Mouse (Mus musculus) hindbrain, embryonic 11.5 days (tissue): ENCODE measurements at regions not wholly inside any gene's neighbourhood (a gene's known extent, or its start where the extent isn't known, plus 50 kb on each side); places are given as distances from the start of the nearest gene placed in this dataset.
A peak's percentile ranks its signal among the peaks of the same experiment; 100 is the strongest.

Source experiments
- ATAC-seq: fragments of 200-750 bp; cut with Nextera tagmentation; 2 replicates; pipeline ENCODE4 v1.8.0; 2017; ENCODE audit warnings: mild to moderate bottlenecking, moderate TSS enrichment, moderate library complexity; ENCODE audit not compliant: low FRiP score
- DNase-seq: peaks from one replicate; pipeline ENCODE4 v3.0.0-alpha.2; 2015; ENCODE audit warnings: low spot score
- H3K27ac ChIP-seq: fragments of 300-500 bp; sonication (generic); 2 replicates; pipeline ENCODE4 v1.5.1; 2014; ENCODE audit warnings: mild to moderate bottlenecking, low read depth, low read length
- H3K27me3 ChIP-seq: fragments of 300-500 bp; sonication (generic); 2 replicates; pipeline ENCODE4 v1.6.1; 2014; ENCODE audit warnings: mild to moderate bottlenecking, low read length, moderate library complexity, mixed read lengths; ENCODE audit not compliant: control insufficient read depth, insufficient read depth
- H3K36me3 ChIP-seq: fragments of 300-500 bp; sonication (generic); 2 replicates; pipeline ENCODE4 v1.6.1; 2014; ENCODE audit warnings: mild to moderate bottlenecking, low read length, moderate library complexity, mixed read lengths; ENCODE audit not compliant: control insufficient read depth, insufficient read depth
- H3K4me1 ChIP-seq: fragments of 300-500 bp; sonication (generic); replicated peaks from 2 replicates; pipeline ENCODE4 v1.6.1; 2014; ENCODE audit warnings: low read length, mixed read lengths; ENCODE audit not compliant: control insufficient read depth, insufficient read depth
- H3K4me2 ChIP-seq: fragments of 300-500 bp; sonication (generic); replicated peaks from 2 replicates; pipeline ENCODE4 v1.6.1; 2014; ENCODE audit warnings: mild to moderate bottlenecking, low read depth, low read length
- H3K4me3 ChIP-seq: fragments of 300-500 bp; sonication (generic); 2 replicates; pipeline ENCODE4 v1.5.1; 2014; ENCODE audit warnings: low read depth, low read length
- H3K9ac ChIP-seq: fragments of 300-500 bp; sonication (generic); 2 replicates; pipeline ENCODE4 v1.6.1; 2014; ENCODE audit warnings: low read depth, low read length
- H3K9me3 ChIP-seq: fragments of 300-500 bp; sonication (generic); 2 replicates; pipeline ENCODE4 v1.6.1; 2016; ENCODE audit warnings: low read length; ENCODE audit not compliant: control insufficient read depth
- WGBS: fragments of 180-500 bp; shearing (Covaris S2); extraction: QIAGEN DNeasy Blood & Tissue Kit; methylation state at CpG from one replicate; pipeline ENCODE4 v1.1.7; 2014; 5-methylcytosine and 5-hydroxymethylcytosine counted together

DNA sequence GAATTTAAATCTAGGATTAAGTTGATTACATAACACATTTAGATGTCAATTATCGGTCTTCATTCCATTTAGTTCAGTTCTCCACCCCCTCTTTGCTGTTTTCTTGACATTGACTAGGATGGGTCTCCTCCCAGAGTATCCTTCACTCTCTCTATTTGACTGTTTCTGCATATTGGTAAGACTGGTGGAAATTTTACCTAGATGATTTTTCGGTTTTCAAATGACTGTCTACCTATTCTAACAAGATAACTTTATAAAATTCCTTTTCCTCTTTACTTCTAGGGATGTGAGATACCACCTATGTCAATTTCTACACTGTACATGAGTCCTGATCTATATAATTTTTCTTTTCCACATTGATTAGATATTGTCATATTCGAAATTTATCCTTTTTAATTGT, 142.4 kb upstream of the Ccdc54 start:
- no peak overlapping the region for H3K4me3 ChIP-seq
- H3K9me3 ChIP-seq, result no peaks in the 10 kb centered on the region
- H3K4me1 ChIP-seq, result no peaks in the 10 kb centered on the region
- WGBS, result 92% methylated on average over 3 of the region's 3 CpGs
- no peaks in the 10 kb centered on the region for H3K36me3 ChIP-seq
- ATAC-seq (no peak), DNase-seq (no peak)
- H3K27ac ChIP-seq, result no peak overlapping the region
- H3K27me3 ChIP-seq, result no peaks in the 10 kb centered on the region
- no peak overlapping the region for H3K9ac ChIP-seq
- H3K4me2 ChIP-seq, result no peak overlapping the region

DNA sequence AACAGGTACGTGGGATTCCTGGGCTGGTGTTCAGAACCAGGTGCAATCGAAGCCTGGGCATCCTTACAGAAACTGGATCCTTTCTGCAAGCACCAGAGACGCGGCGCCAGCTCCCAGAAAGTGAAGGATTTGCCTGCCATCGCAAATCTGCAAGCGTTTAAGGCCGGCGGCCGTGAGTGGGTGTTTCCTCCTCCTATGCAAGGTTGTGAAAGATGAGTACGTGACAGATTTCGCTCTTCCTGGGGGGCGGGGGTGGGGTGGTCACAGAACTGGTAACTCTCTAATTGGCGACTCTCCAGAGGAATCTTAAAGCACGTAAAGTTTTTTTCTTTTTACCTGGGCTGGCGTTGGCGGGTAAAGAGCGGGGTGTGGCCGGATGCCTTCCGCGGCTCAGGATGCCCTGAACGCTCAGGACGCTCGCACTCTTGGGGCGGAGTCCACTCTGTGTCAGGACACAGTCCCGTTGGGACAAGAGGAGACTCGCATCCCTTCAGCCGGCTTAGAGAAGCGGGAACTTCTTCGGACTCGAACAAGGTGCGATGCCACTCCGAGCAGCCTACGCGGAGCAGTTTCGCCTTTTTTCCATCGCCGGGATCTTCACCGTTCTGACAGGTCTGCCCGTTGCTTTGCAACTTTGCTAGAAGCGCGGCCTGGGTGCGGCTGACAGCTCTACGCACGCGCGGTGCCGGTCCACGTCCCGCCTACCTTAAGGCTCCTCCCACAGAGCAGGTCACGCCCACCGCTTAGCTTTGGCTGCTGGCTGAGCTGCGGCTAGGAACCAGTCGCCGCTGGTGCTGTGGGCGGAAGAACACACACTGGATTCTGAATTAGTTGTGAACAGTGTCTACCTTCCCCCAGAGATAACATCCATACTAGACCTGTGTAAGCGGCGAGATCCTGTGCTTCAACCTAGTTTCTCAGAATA, 141.4 kb upstream of the Ccdc54 start:
- Histone ChIP-seq H3K4me3 (peak overlapping the region; percentile 63), H3K9ac (peak overlapping the region; percentile 61), H3K9me3 (no peaks in the 10 kb centered on the region), H3K27ac (no peak overlapping the region), H3K36me3 (no peaks in the 10 kb centered on the region), H3K4me1 (no peaks in the 10 kb centered on the region), H3K27me3 (no peaks in the 10 kb centered on the region), H3K4me2 (peak overlapping the region; percentile 57)
- ATAC-seq (peak; percentile 96), DNase-seq (peak; percentile 91)
- WGBS, result under 1% methylated on average over 58 of the region's 58 CpGs

DNA sequence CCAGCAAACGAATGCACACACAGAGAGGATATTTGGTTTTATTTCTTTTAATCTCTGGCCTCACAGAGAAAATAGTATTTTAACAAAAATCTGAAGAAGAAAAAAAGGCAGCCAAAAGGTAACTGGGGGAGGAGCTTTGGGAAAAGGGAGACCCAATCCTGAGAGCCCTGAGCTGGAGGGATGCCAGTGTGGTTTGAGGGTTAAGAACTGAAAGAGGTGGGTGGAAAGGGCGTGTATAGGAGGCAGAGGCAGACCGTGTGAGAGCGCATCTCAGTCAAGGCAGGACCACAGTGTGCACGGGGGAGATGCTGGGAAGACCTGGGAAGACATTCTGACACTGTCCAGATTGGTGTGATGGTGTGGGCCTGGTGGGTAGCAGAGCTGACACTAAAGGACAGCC, 138.4 kb upstream of the Ccdc54 start:
- ATAC-seq (no peak), DNase-seq (no peak)
- Histone ChIP-seq H3K4me1 (no peaks in the 10 kb centered on the region), H3K27ac (no peak overlapping the region), H3K9me3 (no peaks in the 10 kb centered on the region), H3K27me3 (no peaks in the 10 kb centered on the region), H3K36me3 (no peaks in the 10 kb centered on the region), H3K9ac (no peak overlapping the region), H3K4me2 (no peak overlapping the region), H3K4me3 (no peak overlapping the region)
- WGBS, result 72% methylated on average over 5 of the region's 5 CpGs

DNA sequence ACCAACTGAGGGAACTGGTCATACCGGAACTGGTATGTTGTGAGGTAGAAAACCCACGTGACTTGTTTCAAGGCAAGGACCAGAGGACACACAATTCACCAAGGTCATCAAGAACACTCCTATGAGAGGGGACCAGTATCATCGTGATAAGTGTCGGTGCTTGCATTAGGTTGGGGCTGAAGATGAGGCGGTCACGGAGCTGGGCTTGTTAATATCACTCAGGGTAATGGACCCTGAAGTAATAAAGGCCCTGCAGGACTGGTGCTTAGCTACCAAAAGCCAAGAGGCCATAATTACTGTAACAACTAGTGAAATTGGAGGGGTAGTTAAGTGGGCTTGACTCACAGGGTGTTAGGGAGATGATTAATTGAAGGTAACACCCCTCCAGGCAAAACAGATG, 132.2 kb upstream of the Ccdc54 start:
- no peak overlapping the region for H3K4me3 ChIP-seq
- no peaks in the 10 kb centered on the region for H3K36me3 ChIP-seq
- peak; percentile 25; the same call in 1 of the 2 replicates for ATAC-seq
- no peak overlapping the region for H3K9ac ChIP-seq
- H3K27me3 ChIP-seq, result no peaks in the 10 kb centered on the region
- no peak overlapping the region for H3K4me2 ChIP-seq
- 89% methylated on average over 6 of the region's 6 CpGs for WGBS
- DNase-seq, result no peak
- H3K27ac ChIP-seq, result no peak overlapping the region
- H3K9me3 ChIP-seq, result no peaks in the 10 kb centered on the region
- H3K4me1 ChIP-seq, result no peaks in the 10 kb centered on the region

DNA sequence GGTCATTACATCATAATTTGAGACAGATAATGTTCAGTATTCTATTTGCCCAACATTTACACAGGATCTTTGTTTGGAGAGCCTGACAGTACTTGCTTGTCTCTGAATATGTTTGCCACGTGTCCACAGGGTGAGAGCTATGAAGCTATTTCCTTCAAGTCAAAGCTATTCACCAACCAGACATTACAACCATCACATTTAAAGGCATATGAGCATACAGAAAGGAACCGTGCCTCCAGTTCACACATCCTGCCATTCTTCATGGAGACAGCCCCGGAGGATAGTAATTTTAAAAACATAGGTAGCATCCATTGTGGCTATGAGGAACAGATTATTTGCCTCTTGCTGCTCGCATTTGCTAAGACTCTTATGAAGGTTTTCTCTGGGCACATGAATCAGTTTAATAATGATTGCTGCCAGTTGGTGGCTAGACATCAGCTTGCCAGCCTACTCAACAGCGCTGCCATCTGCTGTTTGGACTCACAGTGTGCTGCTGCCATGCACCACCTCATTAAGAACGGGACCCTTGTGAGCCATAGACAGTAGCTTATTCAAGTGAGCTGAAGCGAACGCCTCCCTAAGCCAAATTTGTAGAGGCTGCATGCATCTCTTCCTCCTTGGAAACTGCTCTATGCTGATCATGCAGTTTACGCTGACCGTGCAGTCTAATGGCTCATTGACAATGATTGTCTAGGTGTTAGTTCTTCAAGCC, 126.5 kb upstream of the Ccdc54 start:
- Histone ChIP-seq H3K36me3 (no peaks in the 10 kb centered on the region), H3K27ac (no peak overlapping the region), H3K4me2 (no peak overlapping the region), H3K9ac (no peak overlapping the region), H3K27me3 (no peaks in the 10 kb centered on the region), H3K4me3 (no peak overlapping the region), H3K9me3 (no peaks in the 10 kb centered on the region), H3K4me1 (no peaks in the 10 kb centered on the region)
- WGBS, result 63% methylated on average over 10 of the region's 10 CpGs
- DNase-seq (peak; percentile 34), ATAC-seq (peak; percentile 51)

DNA sequence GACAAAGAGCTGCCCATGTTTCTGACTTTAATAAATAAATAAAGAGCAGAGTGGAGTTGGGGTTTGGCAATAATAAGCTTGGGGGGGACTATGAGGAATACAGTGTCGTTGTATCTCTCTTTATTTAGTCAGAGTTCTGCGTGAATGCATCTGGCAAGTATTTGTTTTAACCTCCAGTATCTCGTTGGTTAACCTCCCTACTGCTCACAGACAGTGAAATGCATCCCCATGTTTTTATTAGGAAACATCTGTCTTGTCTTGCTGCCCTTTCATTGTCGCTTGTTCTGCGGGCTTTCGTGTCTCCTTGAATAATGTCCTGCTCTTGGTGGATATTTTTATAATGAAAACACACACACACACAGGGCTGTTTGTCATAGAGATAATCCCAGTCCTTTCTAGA, 118.8 kb upstream of the Ccdc54 start:
- H3K4me3 ChIP-seq, result no peak overlapping the region
- DNase-seq (no peak), ATAC-seq (no peak)
- no peaks in the 10 kb centered on the region for H3K4me1 ChIP-seq
- H3K36me3 ChIP-seq, result no peaks in the 10 kb centered on the region
- no peak overlapping the region for H3K4me2 ChIP-seq
- no peaks in the 10 kb centered on the region for H3K27me3 ChIP-seq
- H3K9ac ChIP-seq, result no peak overlapping the region
- no peaks in the 10 kb centered on the region for H3K9me3 ChIP-seq
- 64% methylated on average over 6 of the region's 6 CpGs for WGBS
- H3K27ac ChIP-seq, result no peak overlapping the region

DNA sequence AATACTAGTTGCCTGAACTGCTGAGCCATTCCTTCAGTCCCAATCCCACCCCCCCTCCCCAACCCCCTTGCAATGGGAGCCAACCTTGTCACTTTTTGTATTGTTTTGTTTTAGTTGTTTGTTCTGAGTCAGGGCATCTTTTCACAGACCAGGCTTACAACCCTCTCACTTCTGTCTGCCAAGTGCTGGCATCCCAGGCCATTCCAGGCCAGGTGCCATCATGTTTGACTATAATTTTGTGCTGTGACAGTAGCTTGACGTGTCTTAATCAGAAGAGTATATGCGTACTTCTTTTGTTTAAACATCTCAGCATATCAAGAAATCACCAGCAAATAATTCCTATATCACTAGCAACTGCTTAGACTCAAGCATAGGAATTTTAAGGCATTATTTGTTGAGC, 117.0 kb upstream of the Ccdc54 start:
- no peaks in the 10 kb centered on the region for H3K27me3 ChIP-seq
- DNase-seq, result no peak
- no peak overlapping the region for H3K4me3 ChIP-seq
- no peak overlapping the region for H3K4me2 ChIP-seq
- H3K36me3 ChIP-seq, result no peaks in the 10 kb centered on the region
- no peak overlapping the region for H3K9ac ChIP-seq
- no peak for ATAC-seq
- WGBS, result 90% methylated on average over 2 of the region's 2 CpGs
- no peaks in the 10 kb centered on the region for H3K4me1 ChIP-seq
- H3K27ac ChIP-seq, result no peak overlapping the region
- H3K9me3 ChIP-seq, result no peaks in the 10 kb centered on the region

DNA sequence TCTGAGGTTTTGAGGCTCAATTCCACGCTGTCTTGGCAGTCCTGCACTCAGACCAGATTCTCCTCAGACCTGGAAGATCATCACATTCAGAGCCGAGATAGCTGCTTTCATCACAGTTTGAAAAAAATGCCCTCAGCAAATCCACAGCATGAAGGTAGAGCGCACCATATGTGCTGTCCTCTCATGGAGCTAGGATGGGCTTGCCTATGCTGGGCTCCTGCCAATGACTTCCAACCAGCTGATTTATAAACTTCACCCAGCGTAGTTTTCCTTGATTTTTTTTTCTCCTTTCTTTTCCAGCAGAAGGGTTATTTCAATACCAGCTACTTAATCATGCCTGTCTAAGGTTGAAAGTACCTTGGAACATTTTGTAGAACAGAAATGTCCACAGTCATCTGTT, 115.0 kb upstream of the Ccdc54 start:
- DNase-seq, result no peak
- Histone ChIP-seq H3K27ac (no peak overlapping the region), H3K4me2 (no peak overlapping the region), H3K36me3 (no peaks in the 10 kb centered on the region), H3K4me3 (no peak overlapping the region), H3K9ac (no peak overlapping the region), H3K4me1 (no peaks in the 10 kb centered on the region), H3K27me3 (no peaks in the 10 kb centered on the region), H3K9me3 (no peaks in the 10 kb centered on the region)
- whole genome bisulfite sequencing, result 84% methylated on average over 4 of the region's 4 CpGs
- no peak for ATAC-seq
